Mouse (Mus musculus) midbrain, embryonic 15.5 days (tissue): Measurements from ENCODE around the gene Prkch. TPM values are rescaled to one million over a fixed set of nuclear protein-coding genes. Genes with fewer than 3 reads are reported as not detected.
A peak's percentile ranks its signal among the peaks of the same experiment; 100 is the strongest.

ENCODE experiments used
- ATAC-seq: fragments of 200-750 bp; cut with Nextera tagmentation; replicated peaks from 2 replicates; pipeline ENCODE4 v1.8.0; 2017; ENCODE audit warnings: moderate TSS enrichment
- H3K27ac ChIP-seq: fragments of 300-500 bp; sonication (generic); 2 replicates; pipeline ENCODE4 v1.5.1; 2015; ENCODE audit warnings: mild to moderate bottlenecking, inconsistent platforms
- H3K27me3 ChIP-seq: fragments of 300-500 bp; sonication (generic); replicated peaks from 2 replicates; pipeline ENCODE4 v1.6.1; 2015; ENCODE audit warnings: inconsistent platforms
- H3K36me3 ChIP-seq: fragments of 300-500 bp; sonication (generic); replicated peaks from 2 replicates; pipeline ENCODE4 v1.6.1; 2015; ENCODE audit warnings: inconsistent platforms
- H3K4me1 ChIP-seq: fragments of 300-500 bp; sonication (generic); 2 replicates; pipeline ENCODE4 v1.6.1; 2015; ENCODE audit warnings: inconsistent platforms
- H3K4me2 ChIP-seq: fragments of 300-500 bp; sonication (generic); 2 replicates; pipeline ENCODE4 v1.6.1; 2015; ENCODE audit warnings: inconsistent platforms, mild to moderate bottlenecking, moderate library complexity
- H3K4me3 ChIP-seq: fragments of 300-500 bp; sonication (generic); 2 replicates; pipeline ENCODE4 v1.5.1; 2015; ENCODE audit warnings: mild to moderate bottlenecking, inconsistent platforms
- H3K9ac ChIP-seq: fragments of 300-500 bp; sonication (generic); 2 replicates; pipeline ENCODE4 v1.6.1; 2015; ENCODE audit warnings: mild to moderate bottlenecking, inconsistent platforms
- H3K9me3 ChIP-seq: fragments of 300-500 bp; sonication (generic); 2 replicates; pipeline ENCODE4 v1.6.1; 2016; ENCODE audit warnings: inconsistent platforms
- WGBS: fragments of 180-500 bp; shearing (Covaris S2); methylation state at CpG from one replicate; pipeline ENCODE4 v1.1.7; 2015; ENCODE audit warnings: mixed read lengths; 5-methylcytosine and 5-hydroxymethylcytosine counted together
- polyA plus RNA-seq: library from polyadenylated mRNA; unstranded; fragments of >200 nt; fragmentation: Nextera tagmentation; extraction: Ambion mirVana; gene quantifications from 2 replicates; pipeline ENCODE4 v1.2.1, GENCODE M21; 2015

Gene Prkch
- polyA plus RNA-seq, 1 experiment from 2014 or later, result 10.1 TPM

GRCm38 (mm10) chr12:73695110-73695509 is 110.5 kb downstream of the Prkch start:
- no peak overlapping the region for H3K4me2 ChIP-seq
- ATAC-seq, result no peak
- no peak overlapping the region for H3K27ac ChIP-seq
- 86% methylated on average over 16 of the region's 16 CpGs for WGBS
- no peak overlapping the region for H3K4me3 ChIP-seq
- H3K4me1 ChIP-seq, result peaks cover 13% of the 10 kb centered on the region
- H3K9ac ChIP-seq, result no peak overlapping the region
- no peaks in the 10 kb centered on the region for H3K9me3 ChIP-seq
- no peaks in the 10 kb centered on the region for H3K36me3 ChIP-seq
- no peaks in the 10 kb centered on the region for H3K27me3 ChIP-seq

GRCm38 (mm10) chr12:73696084-73696483 is 111.5 kb downstream of the Prkch start:
- no peaks in the 10 kb centered on the region for H3K9me3 ChIP-seq
- H3K4me2 ChIP-seq, result no peak overlapping the region
- 85% methylated on average over 4 of the region's 4 CpGs for WGBS
- ATAC-seq, result no peak
- H3K4me3 ChIP-seq, result no peak overlapping the region
- peaks cover 17% of the 10 kb centered on the region for H3K4me1 ChIP-seq
- no peaks in the 10 kb centered on the region for H3K27me3 ChIP-seq
- no peaks in the 10 kb centered on the region for H3K36me3 ChIP-seq
- no peak overlapping the region for H3K27ac ChIP-seq
- no peak overlapping the region for H3K9ac ChIP-seq

GRCm38 (mm10) chr12:73696946-73697345 is 112.3 kb downstream of the Prkch start:
- Histone ChIP-seq H3K9ac (no peak overlapping the region), H3K27ac (no peak overlapping the region), H3K4me3 (no peak overlapping the region), H3K27me3 (no peaks in the 10 kb centered on the region), H3K4me1 (peaks cover 17% of the 10 kb centered on the region), H3K4me2 (no peak overlapping the region), H3K9me3 (no peaks in the 10 kb centered on the region), H3K36me3 (no peaks in the 10 kb centered on the region)
- WGBS, result 56% methylated on average over 4 of the region's 4 CpGs
- no peak for ATAC-seq

- Histone ChIP-seq H3K36me3 (no peaks in the 10 kb centered on the region), H3K9ac (no peak overlapping the region), H3K4me2 (no peak overlapping the region), H3K27me3 (no peaks in the 10 kb centered on the region), H3K27ac (peak overlapping the region; percentile 61; the same call in 1 of the 2 replicates), H3K4me3 (no peak overlapping the region), H3K9me3 (no peaks in the 10 kb centered on the region), H3K4me1 (peaks cover 17% of the 10 kb centered on the region)
- no peak for ATAC-seq
- WGBS, result 79% methylated on average over 5 of the region's 5 CpGs
These were observed 113.8 kb downstream of the Prkch start for GRCm38 (mm10) chr12:73698436-73698835.

GRCm38 (mm10) chr12:73698841-73699240 is 114.2 kb downstream of the Prkch start:
- Histone ChIP-seq H3K4me3 (no peak overlapping the region), H3K4me2 (no peak overlapping the region), H3K36me3 (no peaks in the 10 kb centered on the region), H3K9me3 (no peaks in the 10 kb centered on the region), H3K27ac (peak overlapping the region; percentile 61), H3K4me1 (peaks cover 17% of the 10 kb centered on the region), H3K27me3 (no peaks in the 10 kb centered on the region), H3K9ac (no peak overlapping the region)
- no peak for ATAC-seq
- 81% methylated on average over 8 of the region's 8 CpGs for WGBS

GRCm38 (mm10) chr12:73699471-73700186 is 115.0 kb downstream of the Prkch start:
- Histone ChIP-seq H3K9me3 (no peaks in the 10 kb centered on the region), H3K27ac (peak overlapping the region; percentile 61), H3K4me2 (no peak overlapping the region), H3K9ac (no peak overlapping the region), H3K4me3 (no peak overlapping the region), H3K36me3 (no peaks in the 10 kb centered on the region), H3K27me3 (no peaks in the 10 kb centered on the region), H3K4me1 (peaks cover 17% of the 10 kb centered on the region)
- peak; percentile 70 for ATAC-seq
- WGBS, result 43% methylated on average over 17 of the region's 17 CpGs

GRCm38 (mm10) chr12:73700544-73701069 is 116.0 kb downstream of the Prkch start:
- peak overlapping the region; percentile 61; the same call in 1 of the 2 replicates for H3K27ac ChIP-seq

GRCm38 (mm10) chr12:73701999-73702398 is 117.4 kb downstream of the Prkch start:
- no peaks in the 10 kb centered on the region for H3K36me3 ChIP-seq
- H3K27me3 ChIP-seq, result no peaks in the 10 kb centered on the region
- H3K4me1 ChIP-seq, result peaks cover 17% of the 10 kb centered on the region
- no peak overlapping the region for H3K4me3 ChIP-seq
- 86% methylated on average over 3 of the region's 3 CpGs for WGBS
- no peak for ATAC-seq
- no peak overlapping the region for H3K4me2 ChIP-seq
- no peak overlapping the region for H3K9ac ChIP-seq
- H3K9me3 ChIP-seq, result no peaks in the 10 kb centered on the region
- no peak overlapping the region for H3K27ac ChIP-seq

More at GRCm38 (mm10) chr12:73700544-73701069, 116.0 kb downstream of the Prkch start:
- Histone ChIP-seq H3K4me1 (peaks cover 17% of the 10 kb centered on the region), H3K4me3 (no peak overlapping the region), H3K27me3 (no peaks in the 10 kb centered on the region), H3K9ac (no peak overlapping the region), H3K9me3 (no peaks in the 10 kb centered on the region), H3K4me2 (no peak overlapping the region), H3K36me3 (no peaks in the 10 kb centered on the region)
- ATAC-seq, result no peak
- 74% methylated on average over 6 of the region's 6 CpGs for WGBS

- Histone ChIP-seq H3K36me3 (no peaks in the 10 kb centered on the region), H3K9ac (no peak overlapping the region), H3K27me3 (no peaks in the 10 kb centered on the region), H3K27ac (no peak overlapping the region), H3K4me2 (no peak overlapping the region), H3K4me3 (no peak overlapping the region), H3K9me3 (no peaks in the 10 kb centered on the region), H3K4me1 (peaks cover 11% of the 10 kb centered on the region)
- ATAC-seq, result no peak
- WGBS, result 78% methylated on average over 3 of the region's 3 CpGs
These were observed 119.8 kb downstream of the Prkch start for GRCm38 (mm10) chr12:73704382-73704781.

GRCm38 (mm10) chr12:73705097-73705690 is 120.6 kb downstream of the Prkch start:
- Histone ChIP-seq H3K9me3 (no peaks in the 10 kb centered on the region), H3K9ac (no peak overlapping the region), H3K4me2 (no peak overlapping the region), H3K36me3 (no peaks in the 10 kb centered on the region), H3K4me1 (peaks cover 3% of the 10 kb centered on the region; the same call in 1 of the 2 replicates), H3K27me3 (no peaks in the 10 kb centered on the region), H3K27ac (no peak overlapping the region), H3K4me3 (no peak overlapping the region)
- ATAC-seq, result peak; percentile 62; the same call in 1 of the 2 replicates
- WGBS, result 50% methylated on average over 7 of the region's 7 CpGs

- H3K4me1 ChIP-seq, result 0 out of 2 replicates have a peak, but pooled peaks cover 4% of the 10 kb centered on the region
- 45% methylated on average over 5 of the region's 5 CpGs for WGBS
- no peak overlapping the region for H3K4me3 ChIP-seq
These were observed 123.9 kb downstream of the Prkch start for GRCm38 (mm10) chr12:73708498-73708897.

GRCm38 (mm10) chr12:73708920-73709319 is 124.3 kb downstream of the Prkch start:
- Histone ChIP-seq H3K4me1 (0 out of 2 replicates have a peak, but pooled peaks cover 4% of the 10 kb centered on the region), H3K4me2 (no peak overlapping the region), H3K27me3 (no peaks in the 10 kb centered on the region), H3K36me3 (no peaks in the 10 kb centered on the region), H3K27ac (no peak overlapping the region), H3K4me3 (no peak overlapping the region), H3K9me3 (no peaks in the 10 kb centered on the region), H3K9ac (no peak overlapping the region)
- WGBS, result 27% methylated on average over 8 of the region's 8 CpGs
- peak; percentile 82 for ATAC-seq

More at GRCm38 (mm10) chr12:73708498-73708897, 123.9 kb downstream of the Prkch start:
- Histone ChIP-seq H3K9ac (no peak overlapping the region), H3K4me2 (no peak overlapping the region), H3K27me3 (no peaks in the 10 kb centered on the region), H3K36me3 (no peaks in the 10 kb centered on the region), H3K9me3 (no peaks in the 10 kb centered on the region), H3K27ac (no peak overlapping the region)
- ATAC-seq, result no peak
